Mouse (Mus musculus) heart, adult 2 months (tissue): Measurements from ENCODE around the gene Cfap54. TPM values are rescaled to one million over a fixed set of nuclear protein-coding genes. Genes with fewer than 3 reads are reported as not detected.
A peak's percentile ranks its signal among the peaks of the same experiment; 100 is the strongest.

Experiments
- DNase-seq, 2 experiments: peaks; one replicate each; pipeline ENCODE4 v3.0.0; 2021
- H3K27ac ChIP-seq: fragments of 200-600 bp; 2 replicates; pipeline ENCODE4 v1.8.1; 2022
- H3K27me3 ChIP-seq: fragments of 200-500 bp; 2 replicates; pipeline ENCODE4 v1.6.1; 2012; ENCODE audit warnings: mild to moderate bottlenecking, low read length, inconsistent platforms, mixed read lengths; ENCODE audit not compliant: control insufficient read depth, insufficient read depth
- H3K36me3 ChIP-seq: fragments of 200-500 bp; 2 replicates; pipeline ENCODE4 v1.6.1; 2012; ENCODE audit warnings: low read length, inconsistent platforms; ENCODE audit not compliant: control insufficient read depth, insufficient read depth
- H3K4me1 ChIP-seq: fragments of 200-500 bp; 2 replicates; pipeline ENCODE4 v1.6.1; 2011; ENCODE audit warnings: low read length; ENCODE audit not compliant: control insufficient read depth, insufficient read depth
- H3K4me3 ChIP-seq: fragments of 200-600 bp; 2 replicates; pipeline ENCODE4 v1.8.1; 2022
- H3K79me2 ChIP-seq: fragments of 200-500 bp; replicated peaks from 2 replicates; pipeline ENCODE4 v1.6.1; 2012; ENCODE audit warnings: mild to moderate bottlenecking, inconsistent platforms, low read length, moderate library complexity, mixed read lengths; ENCODE audit not compliant: control insufficient read depth, insufficient read depth
- H3K9ac ChIP-seq: fragments of 200-500 bp; 2 replicates; pipeline ENCODE4 v1.6.1; 2012; ENCODE audit warnings: low read depth, mild to moderate bottlenecking, control low read depth, inconsistent platforms, low read length, mixed read lengths
- CTCF ChIP-seq: fragments of 200-600 bp; IDR thresholded peaks from 2 replicates; pipeline ENCODE4 v1.8.1; 2022; ENCODE audit warnings: antibody characterized with exemption, mild to moderate bottlenecking, moderate library complexity
- EP300 ChIP-seq: fragments of 200-500 bp; IDR thresholded peaks from 2 replicates; pipeline ENCODE4 v1.6.1; 2011; ENCODE audit warnings: low read depth, low read length, control low read depth; ENCODE audit not compliant: insufficient read depth
- POLR2A ChIP-seq: fragments of 200-500 bp; IDR thresholded peaks from 2 replicates; pipeline ENCODE4 v1.6.1; 2011; ENCODE audit warnings: mild to moderate bottlenecking, low read depth, low read length, control low read depth; ENCODE audit not compliant: insufficient read depth
- WGBS: fragments of 180-500 bp; shearing (Covaris S2); methylation state at CpG from one replicate; pipeline ENCODE4 v1.1.7; 2018; 5-methylcytosine and 5-hydroxymethylcytosine counted together
- intact Hi-C: fragments of 180-260 bp; cut with DNase I; formaldehyde crosslinking; loops from one replicate; pipeline ENCODE4 v1.15.1; 2025
- polyA plus RNA-seq: library from polyadenylated mRNA; depleted of rRNA; stranded (reverse); fragments of >200 nt; gene quantifications from 2 replicates; pipeline ENCODE4 v1.2.3, GENCODE M21; 2012
- total RNA-seq, 2 experiments: library from RNA; stranded (reverse); gene quantifications; 2 replicates each; pipeline ENCODE4 v1.2.3; 2021

Cfap54 gene
- total and polyA plus RNA-seq, 3 experiments: 0.26 to 0.82 (median 0.47) TPM

DNA sequence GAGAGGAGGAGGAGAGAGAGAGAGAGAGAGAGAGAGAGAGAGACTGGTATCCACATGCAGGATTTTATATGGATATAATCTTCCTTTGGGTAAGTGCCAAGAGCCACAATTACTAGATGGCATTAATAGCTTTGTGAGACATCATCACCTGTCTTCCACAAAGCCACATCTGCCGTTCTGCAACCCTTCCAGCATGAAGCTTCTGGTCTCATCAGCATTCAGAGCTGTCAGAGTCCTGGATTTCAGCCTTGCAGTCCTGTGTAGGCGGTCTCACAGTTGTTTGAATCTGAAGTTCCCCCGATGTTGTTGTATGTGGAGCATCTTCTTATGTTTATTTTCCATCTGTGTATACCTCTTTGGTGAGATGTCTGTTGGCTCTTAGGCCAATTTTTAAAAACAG, 9.7 kb downstream of the Cfap54 start:
- Histone ChIP-seq H3K27me3 (no peaks in the 10 kb centered on the region), H3K4me3 (no peak overlapping the region), H3K36me3 (peaks cover 5% of the 10 kb centered on the region), H3K27ac (no peak overlapping the region), H3K9ac (no peak overlapping the region), H3K4me1 (peaks cover 4% of the 10 kb centered on the region), H3K79me2 (no peaks in the 10 kb centered on the region)
- TF ChIP-seq EP300 (no peak), POLR2A (no peak), CTCF (no peak)
- WGBS: 77% methylated on average over 3 of the region's 3 CpGs
- DNase-seq: no peak
- intact Hi-C loops: loop anchor here (2.0 kb wide), 1 partner anchor 51 kb away; no protein-coding TSS in a partner anchor

GRCm38 (mm10) chr10:93070121-93070898, 11.1 kb downstream of the Cfap54 start:
- DNase-seq: peak in 1 of 2 experiments; percentile 70
- intact Hi-C loops: loop anchor here (2.0 kb wide), 1 partner anchor 52 kb away; no protein-coding TSS in a partner anchor
- 40% methylated on average over 9 of the region's 9 CpGs for WGBS
- no peak overlapping the region for H3K4me3 ChIP-seq
- H3K27me3 ChIP-seq: no peaks in the 10 kb centered on the region
- no peaks in the 10 kb centered on the region for H3K79me2 ChIP-seq
- H3K4me1 ChIP-seq: peaks cover 4% of the 10 kb centered on the region
- peak overlapping the region; percentile 82 for H3K27ac ChIP-seq
- peaks cover 5% of the 10 kb centered on the region for H3K36me3 ChIP-seq
- no peak overlapping the region for H3K9ac ChIP-seq
- TF ChIP-seq CTCF (peak; percentile 75), EP300 (peak; percentile 80), POLR2A (no peak)

DNA sequence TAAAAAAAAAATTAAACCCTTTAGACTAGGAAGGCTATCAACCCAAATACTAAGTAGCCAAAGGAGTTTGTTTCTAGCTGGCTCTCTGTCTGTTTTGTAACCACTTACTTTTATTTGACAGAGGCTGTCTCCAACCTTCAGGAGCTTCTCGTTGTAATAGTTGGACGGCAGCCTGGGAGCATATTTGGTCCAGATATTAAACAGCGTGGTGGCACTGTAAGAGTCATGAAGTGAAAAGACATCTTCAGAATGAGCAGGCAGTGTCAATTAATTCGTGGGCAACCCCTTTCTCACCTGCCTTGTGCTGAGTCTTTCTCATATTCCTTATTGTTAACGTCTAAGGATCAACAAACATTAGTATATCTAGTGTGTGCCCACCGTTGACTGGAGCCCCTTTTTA, 11.7 kb downstream of the Cfap54 start:
- peaks cover 4% of the 10 kb centered on the region for H3K4me1 ChIP-seq
- no peak overlapping the region for H3K9ac ChIP-seq
- no peak overlapping the region for H3K4me3 ChIP-seq
- H3K27ac ChIP-seq: peak overlapping the region; percentile 82
- intact Hi-C loops: loop anchor here (2.0 to 10.0 kb wide), 3 partner anchors 53 to 355 kb away; no protein-coding TSS in a partner anchor
- H3K27me3 ChIP-seq: no peaks in the 10 kb centered on the region
- no peak for DNase-seq
- TF ChIP-seq POLR2A: no peak
- 33% methylated on average over 6 of the region's 6 CpGs for WGBS
- H3K36me3 ChIP-seq: peaks cover 5% of the 10 kb centered on the region
- H3K79me2 ChIP-seq: no peaks in the 10 kb centered on the region

DNA sequence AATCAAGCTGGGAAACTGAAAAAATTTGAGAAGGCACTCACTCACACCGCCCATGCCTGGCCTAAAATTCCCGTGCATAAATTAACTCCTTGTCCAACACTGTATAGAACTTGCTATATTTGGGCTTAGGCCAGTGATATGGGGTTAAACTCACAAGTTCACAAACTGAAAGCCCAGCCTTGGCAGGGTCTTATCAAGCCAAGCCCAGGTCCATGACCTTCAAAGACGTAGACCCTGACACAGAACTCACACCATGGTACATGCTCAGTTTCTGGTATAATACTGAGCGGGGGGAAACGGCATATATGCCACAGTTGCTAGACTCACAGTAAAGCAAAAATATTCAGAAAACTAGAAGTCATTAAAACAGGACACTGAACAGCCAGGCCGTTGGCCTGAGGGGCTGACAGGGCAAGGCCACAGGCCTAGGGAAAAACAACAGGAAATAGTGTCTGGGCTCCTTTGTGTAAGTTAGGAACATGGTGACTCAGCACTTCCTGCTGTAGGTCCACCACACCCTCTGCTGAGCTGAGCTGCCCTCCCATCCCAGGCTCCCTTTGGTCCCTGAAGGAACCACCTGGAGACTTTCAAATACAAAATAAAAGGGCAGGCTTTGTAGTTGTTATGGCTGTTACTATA, 12.3 kb downstream of the Cfap54 start:
- Histone ChIP-seq H3K4me1 (peaks cover 4% of the 10 kb centered on the region), H3K79me2 (no peaks in the 10 kb centered on the region), H3K9ac (no peak overlapping the region), H3K4me3 (no peak overlapping the region), H3K27me3 (no peaks in the 10 kb centered on the region), H3K36me3 (peaks cover 5% of the 10 kb centered on the region), H3K27ac (peak overlapping the region; percentile 82)
- TF ChIP-seq POLR2A (peak; percentile 48; the same call in 1 of the 2 replicates), CTCF (no peak), EP300 (peak; percentile 95)
- intact Hi-C loops: loop anchor here (10.0 kb wide), 2 partner anchors 216 to 356 kb away; no protein-coding TSS in a partner anchor
- peak; percentile 45 to 72 for DNase-seq
- 41% methylated on average over 6 of the region's 6 CpGs for WGBS

DNA sequence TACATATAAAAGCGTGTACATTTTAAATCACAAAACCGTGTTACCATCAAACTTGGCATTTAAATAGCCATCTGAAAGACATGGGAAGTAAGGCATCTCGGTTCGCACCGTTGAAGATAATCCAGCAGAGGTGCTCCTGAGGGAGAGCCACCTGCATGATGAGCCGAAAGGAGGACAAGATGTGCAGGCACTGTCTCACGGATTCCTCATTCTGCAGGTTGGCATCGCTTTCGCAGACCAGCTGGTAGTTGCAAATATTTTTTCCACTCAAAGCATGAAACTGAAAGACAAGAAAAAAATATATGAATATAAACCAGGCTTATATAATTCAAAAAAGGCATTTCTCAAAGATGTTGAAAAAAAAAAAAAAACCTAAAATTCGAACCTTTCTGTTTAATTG, 16.4 kb downstream of the Cfap54 start:
- H3K27ac ChIP-seq: no peak overlapping the region
- peaks cover 5% of the 10 kb centered on the region for H3K36me3 ChIP-seq
- H3K4me1 ChIP-seq: peaks cover 3% of the 10 kb centered on the region
- no peaks in the 10 kb centered on the region for H3K27me3 ChIP-seq
- no peak for DNase-seq
- 90% methylated on average over 10 of the region's 10 CpGs for WGBS
- no peak overlapping the region for H3K9ac ChIP-seq
- H3K79me2 ChIP-seq: no peaks in the 10 kb centered on the region
- no peak overlapping the region for H3K4me3 ChIP-seq
- intact Hi-C loops: loop anchor here (10.0 kb wide), 2 partner anchors 220 to 360 kb away; no protein-coding TSS in a partner anchor
- TF ChIP-seq EP300 (no peak), CTCF (no peak), POLR2A (no peak)

DNA sequence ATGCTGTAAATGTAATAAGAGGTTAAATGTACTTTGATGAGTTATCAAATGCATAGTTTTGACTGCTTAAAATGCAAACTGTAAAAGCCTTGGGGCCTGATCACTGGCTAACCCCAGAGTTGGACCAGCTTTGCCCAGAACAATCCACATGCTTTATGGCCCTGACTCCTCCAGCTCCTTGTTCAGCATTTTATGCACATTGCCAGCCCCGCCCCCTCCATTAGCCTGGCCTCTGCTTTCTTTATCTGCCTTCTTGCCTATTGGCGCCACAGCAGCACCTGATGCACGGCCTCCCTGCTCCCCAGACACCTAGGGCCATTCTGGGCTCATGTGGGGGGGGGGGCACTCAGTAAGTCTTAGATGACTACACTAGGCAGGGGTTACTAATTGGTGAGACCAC, 17.8 kb downstream of the Cfap54 start:
- no peaks in the 10 kb centered on the region for H3K4me1 ChIP-seq
- WGBS: 94% methylated on average over 3 of the region's 3 CpGs
- no peaks in the 10 kb centered on the region for H3K27me3 ChIP-seq
- H3K36me3 ChIP-seq: peaks cover under 1% of the 10 kb centered on the region
- no peak overlapping the region for H3K4me3 ChIP-seq
- H3K9ac ChIP-seq: no peak overlapping the region
- no peak for TF ChIP-seq POLR2A
- TF ChIP-seq CTCF: no peak
- no peak for TF ChIP-seq EP300
- no peaks in the 10 kb centered on the region for H3K79me2 ChIP-seq
- H3K27ac ChIP-seq: no peak overlapping the region
- no peak for DNase-seq
- intact Hi-C loops: loop anchor here (10.0 kb wide), 2 partner anchors 221 to 361 kb away; no protein-coding TSS in a partner anchor
